Mouse (Mus musculus) midbrain, embryonic 11.5 days (tissue): Measurements from ENCODE around the gene Ngp. TPM values are rescaled to one million over a fixed set of nuclear protein-coding genes. Genes with fewer than 3 reads are reported as not detected.
"Not testable (repeated sequence)": the region's sequence is repeated elsewhere in the genome, so short reads cannot be mapped to it uniquely, and the experiment has no call there.

Source experiments
- ATAC-seq: fragments of 200-750 bp; cut with Nextera tagmentation; 2 replicates; pipeline ENCODE4 v1.8.0; 2017; ENCODE audit warnings: moderate TSS enrichment, moderate library complexity; ENCODE audit not compliant: low FRiP score
- DNase-seq: peaks from one replicate; pipeline ENCODE4 v3.0.0; 2015; ENCODE audit warnings: low spot score; ENCODE audit errors: missing footprints
- H3K27ac ChIP-seq: fragments of 300-500 bp; sonication (generic); 2 replicates; pipeline ENCODE4 v1.5.1; 2014; ENCODE audit warnings: low read depth, low read length
- H3K27me3 ChIP-seq: fragments of 300-500 bp; sonication (generic); 2 replicates; pipeline ENCODE4 v1.6.1; 2014; ENCODE audit warnings: mild to moderate bottlenecking, low read length, moderate library complexity, mixed read lengths; ENCODE audit not compliant: control insufficient read depth, insufficient read depth
- H3K36me3 ChIP-seq: fragments of 300-500 bp; sonication (generic); 2 replicates; pipeline ENCODE4 v1.6.1; 2014; ENCODE audit warnings: mild to moderate bottlenecking, low read length, moderate library complexity, mixed read lengths; ENCODE audit not compliant: control insufficient read depth, insufficient read depth
- H3K4me1 ChIP-seq: fragments of 300-500 bp; sonication (generic); 2 replicates; pipeline ENCODE4 v1.6.1; 2014; ENCODE audit warnings: low read length; ENCODE audit not compliant: control insufficient read depth, insufficient read depth
- H3K4me2 ChIP-seq: fragments of 300-500 bp; sonication (generic); 2 replicates; pipeline ENCODE4 v1.6.1; 2014; ENCODE audit warnings: mild to moderate bottlenecking, moderate library complexity
- H3K4me3 ChIP-seq: fragments of 300-500 bp; sonication (generic); 2 replicates; pipeline ENCODE4 v1.5.1; 2014; ENCODE audit warnings: low read depth, low read length
- H3K9ac ChIP-seq: fragments of 300-500 bp; sonication (generic); 2 replicates; pipeline ENCODE4 v1.6.1; 2014; ENCODE audit warnings: low read length
- H3K9me3 ChIP-seq: fragments of 300-500 bp; sonication (generic); 2 replicates; pipeline ENCODE4 v1.6.1; 2016; ENCODE audit warnings: low read length; ENCODE audit not compliant: control insufficient read depth
- WGBS: fragments of 180-500 bp; shearing (Covaris S2); extraction: QIAGEN DNeasy Blood & Tissue Kit; methylation state at CpG from one replicate; pipeline ENCODE4 v1.1.7; 2014; 5-methylcytosine and 5-hydroxymethylcytosine counted together
- polyA plus RNA-seq: library from polyadenylated mRNA; unstranded; fragments of >200 nt; fragmentation: Nextera tagmentation; extraction: Ambion mirVana; gene quantifications from 2 replicates; pipeline ENCODE4 v1.2.1, GENCODE M21; 2014

The Ngp gene
- polyA plus RNA-seq, 1 experiment from 2014 or later, result 0.55 TPM

DNA sequence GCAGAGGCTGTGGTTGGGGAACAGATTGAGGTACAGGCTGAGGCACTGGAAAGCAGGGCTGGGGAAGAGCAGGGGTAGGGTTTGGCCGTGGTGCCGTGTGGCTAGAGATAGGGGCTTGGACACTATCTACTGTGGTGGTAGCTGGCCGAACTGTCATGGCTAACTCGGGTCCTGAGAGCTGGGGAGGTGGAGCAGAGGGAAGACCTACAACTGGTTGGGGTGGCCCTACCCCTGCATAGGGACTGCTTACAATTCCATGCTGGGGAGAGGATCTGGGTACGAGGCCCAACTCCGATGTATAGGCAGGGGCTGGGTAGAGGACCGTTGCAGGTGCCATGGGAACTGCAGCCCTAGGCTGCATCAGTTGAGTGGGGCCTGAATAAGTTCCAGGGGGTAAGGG lies 31.5 kb upstream of the Ngp start:
- H3K4me1 ChIP-seq, result no peaks in the 10 kb centered on the region
- 93% methylated on average over 7 of the region's 7 CpGs for WGBS
- peaks cover 40% of the 10 kb centered on the region for H3K36me3 ChIP-seq

DNA sequence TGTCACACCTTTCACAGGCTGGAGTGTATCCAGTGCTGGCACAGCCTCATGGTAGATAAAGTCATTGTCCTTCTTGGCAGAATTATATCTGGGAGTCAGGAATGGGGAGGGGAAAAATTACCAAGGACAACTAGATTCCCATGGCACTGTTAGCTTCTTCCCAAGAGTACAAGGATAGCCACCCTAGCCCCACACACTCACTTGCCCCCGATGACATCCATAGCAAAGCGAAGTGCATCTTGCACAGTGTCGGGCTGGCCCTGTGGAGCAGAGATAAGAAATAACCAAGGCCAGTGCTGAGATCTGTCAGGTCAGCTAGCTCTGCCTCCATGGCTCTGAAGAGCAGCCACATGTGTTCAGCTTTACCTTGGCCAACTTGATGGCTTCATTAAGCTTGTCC lies 28.7 kb upstream of the Ngp start:
- 96% methylated on average over 3 of the region's 3 CpGs for whole genome bisulfite sequencing
- no peak overlapping the region for H3K4me3 ChIP-seq
- no peaks in the 10 kb centered on the region for H3K27me3 ChIP-seq
- H3K27ac ChIP-seq, result no peak overlapping the region
- H3K9ac ChIP-seq, result no peak overlapping the region
- H3K4me1 ChIP-seq, result no peaks in the 10 kb centered on the region
- DNase-seq (no peak), ATAC-seq (no peak)
- no peak overlapping the region for H3K4me2 ChIP-seq
- no peaks in the 10 kb centered on the region for H3K9me3 ChIP-seq
- peaks cover 35% of the 10 kb centered on the region for H3K36me3 ChIP-seq

More for the DNA sequence above, 31.5 kb upstream of the Ngp start:
- no peak overlapping the region for H3K27ac ChIP-seq
- no peak overlapping the region for H3K9ac ChIP-seq
- no peak overlapping the region for H3K4me2 ChIP-seq
- no peak for DNase-seq
- H3K27me3 ChIP-seq, result no peaks in the 10 kb centered on the region
- H3K9me3 ChIP-seq, result no peaks in the 10 kb centered on the region
- no peak for ATAC-seq
- H3K4me3 ChIP-seq, result no peak overlapping the region

DNA sequence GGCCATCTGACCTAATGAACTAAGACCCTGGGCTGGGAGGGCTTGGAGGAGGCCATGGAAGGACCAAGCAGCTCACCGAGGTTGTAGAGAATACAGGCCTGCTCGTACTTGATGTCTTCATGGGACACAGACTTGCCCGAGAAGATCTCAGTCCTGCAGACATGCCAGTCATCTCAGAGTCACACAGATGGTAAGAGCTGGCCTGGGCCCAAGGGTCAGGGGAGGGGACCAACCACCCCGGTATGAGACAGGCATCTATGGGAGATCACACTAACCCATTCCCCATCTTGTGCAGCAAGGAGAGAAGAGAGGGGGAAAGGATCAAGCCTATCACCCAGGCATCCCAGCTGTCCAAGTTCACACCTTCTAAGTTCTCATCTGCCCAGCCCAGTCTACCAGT lies 26.3 kb upstream of the Ngp start:
- Histone ChIP-seq H3K9ac (no peak overlapping the region), H3K27ac (no peak overlapping the region), H3K27me3 (no peaks in the 10 kb centered on the region), H3K4me1 (no peaks in the 10 kb centered on the region), H3K4me3 (no peak overlapping the region), H3K9me3 (no peaks in the 10 kb centered on the region), H3K36me3 (peaks cover 20% of the 10 kb centered on the region), H3K4me2 (no peak overlapping the region)
- WGBS, result 85% methylated on average over 4 of the region's 4 CpGs
- ATAC-seq (no peak), DNase-seq (no peak)

DNA sequence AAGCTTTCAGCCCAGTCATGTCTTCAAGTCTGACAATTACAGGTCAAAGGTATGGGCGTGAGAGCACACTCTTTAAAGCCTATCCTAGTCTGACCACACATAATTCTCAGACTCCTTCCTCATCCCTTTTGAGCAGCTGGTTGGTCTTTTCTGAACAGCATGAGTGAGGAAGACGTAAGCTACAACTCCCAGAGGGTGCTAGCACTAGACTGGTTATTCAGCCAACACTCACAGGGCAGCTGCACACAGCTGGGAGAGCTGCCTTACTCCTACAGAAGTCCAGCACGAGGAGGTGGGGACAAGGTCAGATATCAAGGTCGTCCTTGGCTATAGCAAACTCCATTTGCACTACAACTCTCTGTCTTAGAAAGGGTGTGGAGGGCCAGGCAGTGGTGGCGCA lies 18.9 kb upstream of the Ngp start:
- Histone ChIP-seq H3K9me3 (no peaks in the 10 kb centered on the region), H3K36me3 (peaks cover 3% of the 10 kb centered on the region; the same call in 1 of the 2 replicates), H3K4me3 (no peak overlapping the region), H3K4me1 (no peaks in the 10 kb centered on the region), H3K27ac (no peak overlapping the region), H3K9ac (no peak overlapping the region), H3K27me3 (no peaks in the 10 kb centered on the region), H3K4me2 (no peak overlapping the region)
- DNase-seq (no peak), ATAC-seq (no peak)
- 86% methylated on average over 5 of the region's 5 CpGs for WGBS

DNA sequence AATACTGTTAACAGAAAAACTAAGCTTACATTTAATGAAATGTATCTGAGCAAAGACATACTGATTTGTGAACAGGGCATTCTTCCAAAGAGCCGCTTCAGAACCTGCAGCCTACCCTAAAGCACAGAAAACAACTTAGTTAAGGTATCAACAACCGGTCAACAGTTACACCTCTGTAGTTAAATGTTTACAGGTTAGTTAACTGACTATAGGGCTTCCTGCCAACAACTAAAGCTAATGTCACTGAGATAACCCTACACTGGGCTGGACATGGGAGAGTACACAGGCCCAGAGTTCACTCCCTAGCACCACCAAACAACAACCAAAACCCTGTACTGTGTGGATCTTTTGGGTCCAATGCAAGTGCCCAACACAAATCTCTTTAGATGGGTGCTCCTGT lies 16.8 kb upstream of the Ngp start:
- Histone ChIP-seq H3K36me3 (no peaks in the 10 kb centered on the region), H3K4me2 (no peak overlapping the region)

DNA sequence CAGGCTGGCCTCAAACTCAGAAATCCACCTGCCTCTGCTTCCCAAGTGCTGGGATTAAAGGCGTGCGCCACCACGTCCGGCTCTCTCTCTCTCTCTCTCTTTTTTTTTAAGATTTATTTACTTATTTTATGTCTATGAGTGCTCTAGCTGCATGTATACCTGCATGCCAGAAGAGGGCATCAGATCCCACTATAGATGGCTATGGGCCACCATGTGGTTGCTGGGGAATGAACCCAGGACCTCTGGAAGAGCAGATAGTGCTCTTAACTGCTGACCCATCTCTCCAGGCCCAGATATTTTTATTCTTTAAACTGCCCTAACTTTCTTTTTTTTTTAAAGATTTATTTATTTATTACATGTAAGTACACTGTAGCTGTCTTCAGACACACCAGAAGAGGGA lies 16.3 kb upstream of the Ngp start:
- not testable (repeated sequence) for H3K27me3 ChIP-seq, H3K4me2 ChIP-seq, DNase-seq, H3K4me3 ChIP-seq, H3K36me3 ChIP-seq, H3K9me3 ChIP-seq, ATAC-seq, H3K27ac ChIP-seq, H3K9ac ChIP-seq, H3K4me1 ChIP-seq
- 90% methylated on average over 4 of the region's 4 CpGs for WGBS

More for the DNA sequence above, 16.8 kb upstream of the Ngp start:
- Histone ChIP-seq H3K9ac (no peak overlapping the region), H3K27me3 (no peaks in the 10 kb centered on the region), H3K27ac (no peak overlapping the region), H3K4me1 (peaks cover 8% of the 10 kb centered on the region), H3K9me3 (no peaks in the 10 kb centered on the region), H3K4me3 (no peak overlapping the region)
- WGBS, result 97% methylated on average over 2 of the region's 2 CpGs
- DNase-seq (no peak), ATAC-seq (no peak)

DNA sequence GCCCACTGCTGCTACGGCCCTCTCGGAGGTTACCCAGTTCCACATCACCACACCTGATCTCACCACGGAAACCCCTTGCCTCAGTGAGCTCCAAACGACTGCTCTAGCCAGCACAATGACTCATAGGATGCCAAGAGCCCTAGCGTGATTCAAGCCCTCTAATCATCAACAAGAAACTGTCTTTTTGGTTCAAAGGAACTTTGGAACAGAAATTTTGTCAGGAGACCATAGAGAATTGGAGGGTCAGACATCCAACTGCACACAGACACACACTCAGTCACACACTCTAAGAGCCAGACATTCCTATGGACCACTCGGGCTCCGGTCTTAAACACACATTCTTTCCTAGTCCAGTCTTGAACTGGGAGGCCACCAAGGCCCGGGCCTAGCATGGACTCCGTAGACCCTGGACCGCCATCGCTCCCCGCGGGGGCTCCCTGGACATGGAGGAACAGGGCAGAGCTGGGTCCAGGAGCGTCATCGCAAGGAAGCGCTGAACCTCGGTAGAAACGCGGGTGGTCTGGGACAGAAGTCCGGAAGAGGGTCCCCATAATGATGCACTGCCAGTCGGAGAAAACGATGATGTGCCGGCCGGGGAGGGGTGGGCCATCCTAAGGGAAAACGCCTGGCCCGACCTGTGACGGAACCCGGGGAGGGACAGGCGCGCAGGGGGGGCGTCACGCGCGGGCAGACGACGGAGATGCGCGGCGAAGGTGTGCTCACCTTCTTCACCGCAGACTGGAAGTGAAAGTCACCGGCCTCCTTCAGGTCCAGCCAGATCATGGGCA lies 12.0 kb upstream of the Ngp start:
- under 1% methylated on average over 41 of the region's 41 CpGs for WGBS
- Histone ChIP-seq H3K9me3 (no peaks in the 10 kb centered on the region), H3K4me1 (peaks cover 12% of the 10 kb centered on the region), H3K9ac (peak overlapping the region; percentile 88), H3K4me2 (peak overlapping the region; percentile 63), H3K36me3 (no peaks in the 10 kb centered on the region), H3K4me3 (peak overlapping the region; percentile 94), H3K27me3 (no peaks in the 10 kb centered on the region), H3K27ac (peak overlapping the region; percentile 25; the same call in 1 of the 2 replicates)
- DNase-seq (peak; percentile 87), ATAC-seq (peak; percentile 65)

DNA sequence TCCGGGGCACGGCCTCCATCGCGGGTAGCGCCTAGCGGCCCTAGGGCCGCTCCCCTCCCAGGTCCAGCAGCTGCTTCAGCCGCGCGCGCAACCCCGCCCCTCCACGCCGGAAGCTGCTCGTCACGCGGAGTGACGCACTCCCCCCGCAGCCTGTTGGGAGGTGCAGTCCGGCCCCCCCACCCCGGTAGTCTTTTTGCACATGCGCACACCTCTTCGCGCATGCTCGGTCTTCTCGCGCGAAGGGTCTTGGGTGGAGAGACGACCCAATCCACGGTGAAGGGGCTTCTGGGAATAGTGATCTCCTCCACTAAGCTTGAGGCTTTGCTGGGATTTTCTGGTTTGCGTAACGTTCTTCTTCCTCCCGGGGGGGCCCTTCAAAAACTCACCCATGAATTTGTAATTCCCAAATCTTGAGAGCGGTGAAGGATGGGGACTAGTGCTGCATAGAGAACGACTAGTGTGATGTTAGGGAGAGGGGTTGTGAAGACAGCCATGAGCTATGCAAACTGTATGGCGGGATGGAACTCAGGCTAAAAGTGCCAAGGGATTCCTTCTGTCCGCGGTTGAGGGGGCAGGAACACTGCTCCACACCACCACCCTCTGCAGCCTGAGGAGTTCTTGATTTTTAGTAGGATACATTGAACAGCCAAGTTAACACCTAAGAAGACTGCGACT lies 11.3 kb upstream of the Ngp start, which contains the start of gene Ptpn23:
Gene Ptpn23 (minus strand): TSS at position 115 of the 675 bp plus-strand sequence.
- Histone ChIP-seq H3K4me1 (peaks cover 12% of the 10 kb centered on the region), H3K9me3 (no peaks in the 10 kb centered on the region), H3K4me2 (peak within 1 kb of the TSS; percentile 85), H3K36me3 (no peaks in the 10 kb centered on the region), H3K27ac (peak within 1 kb of the TSS; percentile 59; the same call in 1 of the 2 replicates), H3K4me3 (peak within 1 kb of the TSS; percentile 94), H3K9ac (peak within 1 kb of the TSS; percentile 88), H3K27me3 (no peaks in the 10 kb centered on the region)
- ATAC-seq, result peak; percentile 95
- DNase-seq, result peak; percentile 99
- under 1% methylated on average over 39 of the region's 39 CpGs for whole genome bisulfite sequencing
